Mouse (Mus musculus): ENCODE measurements around the gene Nol11. TPM values are rescaled to one million over a fixed set of nuclear protein-coding genes. Genes with fewer than 3 reads are reported as not detected.

The Nol11 gene
- 15.6 and 19.0 TPM in 2 replicates for polyA plus RNA-seq (2012; rRNA removed)

- TF ChIP-seq POLR2A (IDR thresholded peaks at IDR 0.05; ENCODE audit: extremely low read depth, insufficient read depth, low read length) (peak; percentile 71), CTCF (IDR thresholded peaks at IDR 0.05; ENCODE audit: extremely low read depth, insufficient read depth, low read length) (peak; percentile 88)
- peaks cover 3% of the 10 kb centered on the region; the same call in 1 of the 2 replicates for H3K4me1 ChIP-seq (ENCODE audit: control insufficient read depth, insufficient read depth, low read length)
- H3K27ac ChIP-seq (ENCODE audit: insufficient read depth, low read length): no peak within 1 kb of the TSS
- H3K4me3 ChIP-seq (ENCODE audit: insufficient read depth, low read length): peak within 1 kb of the TSS; percentile 80
Observed at GRCm38 (mm10) chr11:107188565-107189552, at the start of gene Nol11. Gene Nol11 (minus strand): TSS chr11:107189381.

- no peak for TF ChIP-seq CTCF (IDR thresholded peaks at IDR 0.05; ENCODE audit: extremely low read depth, insufficient read depth, low read length)
- no peak for TF ChIP-seq POLR2A (IDR thresholded peaks at IDR 0.05; ENCODE audit: extremely low read depth, insufficient read depth, low read length)
- no peak overlapping the region for H3K4me3 ChIP-seq (ENCODE audit: insufficient read depth, low read length)
- H3K27ac ChIP-seq (ENCODE audit: insufficient read depth, low read length): no peak overlapping the region
- H3K4me1 ChIP-seq (ENCODE audit: control insufficient read depth, insufficient read depth, low read length): no peaks in the 10 kb centered on the region
Observed at GRCm38 (mm10) chr11:107238506-107238905, 49.3 kb upstream of the Nol11 start.

DNA sequence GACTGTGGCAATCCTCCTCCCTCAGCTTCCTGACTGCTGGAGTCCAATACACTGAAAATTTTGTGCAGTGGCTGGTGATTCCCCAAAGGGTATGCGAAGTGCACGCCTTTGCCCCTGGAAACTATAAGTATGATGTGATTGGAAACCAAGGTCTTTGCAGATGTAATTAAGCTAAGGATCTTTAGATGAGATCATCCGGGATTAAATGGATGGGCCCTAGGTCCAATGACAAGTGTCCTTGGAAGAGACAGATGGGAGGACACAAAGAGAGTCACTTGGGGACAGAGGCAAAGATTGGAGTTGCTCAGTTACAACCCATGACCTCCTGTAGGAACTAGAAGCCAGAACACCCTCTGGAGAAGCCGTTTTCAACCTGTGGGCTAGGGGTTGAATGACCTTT is 48.4 kb upstream of the Nol11 start:
- H3K4me1 ChIP-seq (ENCODE audit: control insufficient read depth, insufficient read depth, low read length): no peaks in the 10 kb centered on the region
- H3K4me3 ChIP-seq (ENCODE audit: insufficient read depth, low read length): no peak overlapping the region
- TF ChIP-seq POLR2A (IDR thresholded peaks at IDR 0.05; ENCODE audit: extremely low read depth, insufficient read depth, low read length) (no peak), CTCF (IDR thresholded peaks at IDR 0.05; ENCODE audit: extremely low read depth, insufficient read depth, low read length) (no peak)
- H3K27ac ChIP-seq (ENCODE audit: insufficient read depth, low read length): no peak overlapping the region

GRCm38 (mm10) chr11:107233252-107233890 is 44.2 kb upstream of the Nol11 start:
- TF ChIP-seq CTCF (IDR thresholded peaks at IDR 0.05; ENCODE audit: extremely low read depth, insufficient read depth, low read length) (no peak), POLR2A (IDR thresholded peaks at IDR 0.05; ENCODE audit: extremely low read depth, insufficient read depth, low read length) (no peak)
- no peak overlapping the region for H3K4me3 ChIP-seq (ENCODE audit: insufficient read depth, low read length)
- H3K4me1 ChIP-seq (ENCODE audit: control insufficient read depth, insufficient read depth, low read length): no peaks in the 10 kb centered on the region
- no peak overlapping the region for H3K27ac ChIP-seq (ENCODE audit: insufficient read depth, low read length)

GRCm38 (mm10) chr11:107230128-107230527 is 40.9 kb upstream of the Nol11 start:
- Histone ChIP-seq H3K27ac (ENCODE audit: insufficient read depth, low read length) (no peak overlapping the region), H3K4me1 (ENCODE audit: control insufficient read depth, insufficient read depth, low read length) (no peaks in the 10 kb centered on the region), H3K4me3 (ENCODE audit: insufficient read depth, low read length) (no peak overlapping the region)
- TF ChIP-seq POLR2A (IDR thresholded peaks at IDR 0.05; ENCODE audit: extremely low read depth, insufficient read depth, low read length) (no peak), CTCF (IDR thresholded peaks at IDR 0.05; ENCODE audit: extremely low read depth, insufficient read depth, low read length) (no peak)

DNA sequence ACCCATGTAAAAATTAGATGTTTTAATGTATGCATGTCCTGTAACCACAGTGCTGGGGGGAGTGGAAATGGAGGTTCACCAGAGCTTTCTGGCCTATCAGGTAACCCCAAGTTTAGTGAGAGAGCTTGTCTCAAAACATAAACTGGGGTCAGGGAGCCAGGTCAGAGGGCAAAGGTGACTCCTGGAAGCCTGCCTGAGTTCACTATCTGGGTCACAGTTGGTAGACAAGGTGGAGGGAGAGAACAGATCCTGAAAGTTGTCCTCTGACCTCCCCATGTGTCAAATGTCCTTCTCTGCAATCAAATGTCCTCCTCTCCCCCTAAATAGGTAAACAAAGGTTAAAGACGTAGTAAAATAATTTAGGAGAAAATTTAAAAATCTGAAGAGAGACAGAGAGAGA is 37.2 kb upstream of the Nol11 start:
- TF ChIP-seq CTCF (IDR thresholded peaks at IDR 0.05; ENCODE audit: extremely low read depth, insufficient read depth, low read length) (no peak), POLR2A (IDR thresholded peaks at IDR 0.05; ENCODE audit: extremely low read depth, insufficient read depth, low read length) (no peak)
- Histone ChIP-seq H3K4me1 (ENCODE audit: control insufficient read depth, insufficient read depth, low read length) (no peaks in the 10 kb centered on the region), H3K4me3 (ENCODE audit: insufficient read depth, low read length) (no peak overlapping the region), H3K27ac (ENCODE audit: insufficient read depth, low read length) (no peak overlapping the region)

- Histone ChIP-seq H3K4me3 (ENCODE audit: insufficient read depth, low read length) (no peak overlapping the region), H3K27ac (ENCODE audit: insufficient read depth, low read length) (no peak overlapping the region), H3K4me1 (ENCODE audit: control insufficient read depth, insufficient read depth, low read length) (no peaks in the 10 kb centered on the region)
- TF ChIP-seq CTCF (IDR thresholded peaks at IDR 0.05; ENCODE audit: extremely low read depth, insufficient read depth, low read length) (no peak), POLR2A (IDR thresholded peaks at IDR 0.05; ENCODE audit: extremely low read depth, insufficient read depth, low read length) (no peak)
Observed at GRCm38 (mm10) chr11:107226013-107226412, 36.8 kb upstream of the Nol11 start.

DNA sequence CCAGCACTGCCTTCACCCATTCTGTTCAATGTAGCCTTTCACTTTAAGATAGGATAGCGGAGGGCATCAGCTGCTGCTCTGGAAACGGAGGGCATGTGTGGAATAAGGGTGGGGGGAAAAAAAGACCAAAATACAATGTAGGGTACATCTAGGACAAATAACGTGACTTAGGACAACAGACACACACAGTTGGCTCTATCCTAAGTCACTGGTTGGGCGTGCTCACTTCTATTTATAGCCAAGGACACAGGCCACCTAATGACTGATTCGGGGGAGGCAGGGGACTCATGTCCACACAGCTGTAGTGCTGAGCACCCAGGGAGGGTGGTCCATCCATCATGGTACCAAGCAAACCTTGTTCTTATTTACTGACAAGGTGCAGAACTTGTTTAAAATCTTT is 36.1 kb upstream of the Nol11 start:
- no peak for TF ChIP-seq POLR2A (IDR thresholded peaks at IDR 0.05; ENCODE audit: extremely low read depth, insufficient read depth, low read length)
- TF ChIP-seq CTCF (IDR thresholded peaks at IDR 0.05; ENCODE audit: extremely low read depth, insufficient read depth, low read length): no peak
- Histone ChIP-seq H3K27ac (ENCODE audit: insufficient read depth, low read length) (no peak overlapping the region), H3K4me1 (ENCODE audit: control insufficient read depth, insufficient read depth, low read length) (no peaks in the 10 kb centered on the region), H3K4me3 (ENCODE audit: insufficient read depth, low read length) (no peak overlapping the region)

DNA sequence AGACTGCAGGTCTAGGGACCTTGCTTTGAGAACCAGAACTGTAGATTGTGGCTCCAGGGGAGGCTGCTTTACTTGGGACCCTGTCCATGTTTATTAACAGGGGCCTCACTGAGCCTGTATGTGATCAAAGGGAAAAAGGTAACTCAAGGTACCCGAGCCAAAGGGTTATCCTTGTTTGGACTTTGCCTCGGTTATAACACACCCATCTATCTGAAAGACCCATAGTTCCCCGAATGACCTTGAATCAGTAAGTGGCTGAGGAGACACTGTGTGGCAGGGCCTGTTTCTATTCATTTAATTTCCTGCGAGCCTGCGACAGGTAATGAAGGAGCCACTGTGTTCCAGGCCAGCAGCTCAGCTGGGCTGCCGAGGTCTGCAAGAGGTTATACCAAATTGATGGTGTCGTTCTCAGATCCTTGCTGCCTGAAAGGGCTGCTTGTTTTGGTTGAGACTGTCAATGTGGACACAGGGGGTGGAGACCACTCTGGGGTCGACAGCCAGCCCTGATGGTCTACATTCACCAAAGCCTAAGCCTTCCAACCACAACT is 34.6 kb upstream of the Nol11 start:
- no peak for TF ChIP-seq CTCF (IDR thresholded peaks at IDR 0.05; ENCODE audit: extremely low read depth, insufficient read depth, low read length)
- no peak for TF ChIP-seq POLR2A (IDR thresholded peaks at IDR 0.05; ENCODE audit: extremely low read depth, insufficient read depth, low read length)
- Histone ChIP-seq H3K27ac (ENCODE audit: insufficient read depth, low read length) (no peak overlapping the region), H3K4me3 (ENCODE audit: insufficient read depth, low read length) (no peak overlapping the region), H3K4me1 (ENCODE audit: control insufficient read depth, insufficient read depth, low read length) (no peaks in the 10 kb centered on the region)
